Mouse (Mus musculus): ENCODE data around the gene Hs2st1.

- TF ChIP-seq CTCF (IDR thresholded peaks at IDR 0.05; ENCODE audit: low read depth) (peak; percentile 65), EP300 (IDR thresholded peaks at IDR 0.05; ENCODE audit: low read depth) (no peak)
Measured at GRCm38 (mm10) chr3:144467521-144467920, 102.5 kb downstream of the Hs2st1 start.

All from liver, postnatal 0 days (tissue).